Mouse (Mus musculus) ES-Bruce4 (cell line): ENCODE data around the gene Rap1gds1.

ENCODE experiments used
- CTCF ChIP-seq: IDR thresholded peaks from one replicate; pipeline ENCODE4 v1.8.1; 2011; ENCODE audit warnings: low read depth, low read length
- POLR2A ChIP-seq: IDR thresholded peaks from one replicate; pipeline ENCODE4 v1.8.1; 2011; ENCODE audit warnings: low read length; ENCODE audit not compliant: insufficient read depth

GRCm38 (mm10) chr3:139005669-139006068, 69.3 kb downstream of the Rap1gds1 start:
- no peak for TF ChIP-seq CTCF
- no peak for TF ChIP-seq POLR2A
